Comparison of ENCODE assay signal across 8 mouse cellular contexts in genomic region chr2:65993371-65993770, GRCm38 (mm10).
DNase-seq lines count a peak whose midpoint lies in the region; ATAC-seq and TF ChIP-seq lines count a peak whose summit lies in the region.

No protein-coding gene starts in this region.

- no peak overlapping the region for H3K4me3 ChIP-seq in embryonic facial prominence, embryonic 13.5 days
- no peak overlapping the region for H3K4me3 ChIP-seq in kidney, adult 2 months (ENCODE audit: insufficient read depth, low read depth, low read length)
- no peak overlapping the region for H3K4me3 ChIP-seq in midbrain, postnatal 0 days (ENCODE audit: low read depth, low read length)

- TF ChIP-seq CTCF in kidney, adult 2 months (conservative IDR thresholded peaks at IDR 0.05; ENCODE audit: insufficient read depth, insufficient read length, low read depth, low read length): no peak
- TF ChIP-seq CTCF in midbrain, postnatal 0 days (IDR thresholded peaks at IDR 0.05): no peak

- H3K4me2 ChIP-seq in embryonic facial prominence, embryonic 13.5 days: peak overlapping the region; percentile 51
- peak overlapping the region; percentile 35; the same call in 1 of the 2 replicates for H3K4me2 ChIP-seq in midbrain, postnatal 0 days (ENCODE audit: low read depth, low read length, poor library complexity, severe bottlenecking)

- no peaks in the 10 kb centered on the region for H3K9me3 ChIP-seq in embryonic facial prominence, embryonic 13.5 days
- no peaks in the 10 kb centered on the region for H3K9me3 ChIP-seq in midbrain, postnatal 0 days (ENCODE audit: low read length)

- H3K36me3 ChIP-seq in embryonic facial prominence, embryonic 13.5 days: no peaks in the 10 kb centered on the region
- no peaks in the 10 kb centered on the region for H3K36me3 ChIP-seq in kidney, adult 2 months (ENCODE audit: control insufficient read depth, insufficient read depth, low read length)
- no peaks in the 10 kb centered on the region for H3K36me3 ChIP-seq in midbrain, postnatal 0 days (ENCODE audit: insufficient read depth, low read length)

- peak; percentile 54 for DNase-seq in left cerebral cortex, postnatal 4 days
- DNase-seq in left cerebral cortex, adult 11 months (ENCODE audit: low spot score): no peak
- peak; percentile 43 for DNase-seq in kidney, adult 2 months
- peak; percentile 75 for DNase-seq in midbrain, postnatal 0 days (ENCODE audit: low spot score)
- no peak for DNase-seq in adrenal gland, postnatal 4 days (ENCODE audit: low spot score in 2 of 2)
- no peak for DNase-seq in layer of hippocampus, postnatal 25 days (ENCODE audit: extremely low spot score in 1 of 2, low spot score in 1 of 2)
- no peak for DNase-seq in urinary bladder, postnatal 4 days (ENCODE audit: low spot score in 2 of 2)

- WGBS in embryonic facial prominence, embryonic 13.5 days: 20% methylated on average over 14 of the region's 14 CpGs
- WGBS in kidney, adult 2 months: 27% methylated on average over 14 of the region's 14 CpGs
- 15% methylated on average over 14 of the region's 14 CpGs for WGBS in midbrain, postnatal 0 days

- peaks cover 20% of the 10 kb centered on the region for H3K4me1 ChIP-seq in embryonic facial prominence, embryonic 13.5 days
- H3K4me1 ChIP-seq in kidney, adult 2 months (ENCODE audit: control insufficient read depth, insufficient read depth, low read length): peaks cover 18% of the 10 kb centered on the region
- H3K4me1 ChIP-seq in midbrain, postnatal 0 days (ENCODE audit: insufficient read depth, low read length): peaks cover 21% of the 10 kb centered on the region

- H3K27me3 ChIP-seq in embryonic facial prominence, embryonic 13.5 days: no peaks in the 10 kb centered on the region
- H3K27me3 ChIP-seq in kidney, adult 2 months (replicated peaks; ENCODE audit: control insufficient read depth, insufficient read depth, low read length): no peaks in the 10 kb centered on the region
- no peaks in the 10 kb centered on the region for H3K27me3 ChIP-seq in midbrain, postnatal 0 days (ENCODE audit: insufficient read depth, low read length)

- no peak for ATAC-seq in embryonic facial prominence, embryonic 13.5 days (ENCODE audit: insufficient number of reproducible peaks, insufficient read depth, low FRiP score, low TSS enrichment, low read depth)
- no peak for ATAC-seq in midbrain, postnatal 0 days (ENCODE audit: low FRiP score)

- intact Hi-C loops in left cerebral cortex, postnatal 4 days (cut with DNase I): no loop called here

- peak overlapping the region; percentile 44; the same call in 1 of the 2 replicates for H3K27ac ChIP-seq in embryonic facial prominence, embryonic 13.5 days
- peak overlapping the region; percentile 46 for H3K27ac ChIP-seq in kidney, adult 2 months (ENCODE audit: insufficient read depth, low read depth, low read length)
- peak overlapping the region; percentile 67 for H3K27ac ChIP-seq in midbrain, postnatal 0 days (ENCODE audit: low read depth, low read length)

- no peak for TF ChIP-seq POLR2A in kidney, adult 2 months (IDR thresholded peaks at IDR 0.05; ENCODE audit: low read depth, low read length)

- H3K9ac ChIP-seq in embryonic facial prominence, embryonic 13.5 days: no peak overlapping the region
- no peak overlapping the region for H3K9ac ChIP-seq in midbrain, postnatal 0 days (replicated peaks; ENCODE audit: low read length, poor library complexity, severe bottlenecking)

Comparison
In these comparisons a context has a peak if more than half of its experiments do, and no peak if none do; other contexts are left out.
1. DNase-seq: peak in left cerebral cortex, postnatal 4 days (single experiment), kidney, adult 2 months (single experiment) and midbrain, postnatal 0 days (single experiment); none in left cerebral cortex, adult 11 months (single experiment), adrenal gland, postnatal 4 days (0 of 2), layer of hippocampus, postnatal 25 days (0 of 2) and urinary bladder, postnatal 4 days (0 of 2).
2. Peak in every context shown above with its lines, with median percentiles within 50 percentile points of each other: H3K27ac ChIP-seq.